Mouse (Mus musculus) liver, postnatal 0 days (tissue): ENCODE measurements around the gene Ube2l6. TPM values are rescaled to one million over a fixed set of nuclear protein-coding genes. Genes with fewer than 3 reads are reported as not detected.

Experiments used
- ATAC-seq: fragments of 200-750 bp; cut with Nextera tagmentation; 2 replicates; pipeline ENCODE4 v1.8.0; 2017; ENCODE audit warnings: mild to moderate bottlenecking, moderate library complexity
- DNase-seq: peaks from one replicate; pipeline ENCODE4 v3.0.0-alpha.2; 2016
- H3K27ac ChIP-seq: fragments of 300-500 bp; sonication (generic); 2 replicates; pipeline ENCODE4 v1.5.1; 2014; ENCODE audit warnings: antibody characterized with exemption, moderate library complexity, mild to moderate bottlenecking, low read depth
- H3K27me3 ChIP-seq: fragments of 300-500 bp; sonication (generic); 2 replicates; pipeline ENCODE4 v1.6.1; 2014; ENCODE audit warnings: low read length, control low read depth, mixed read lengths; ENCODE audit not compliant: insufficient read depth
- H3K36me3 ChIP-seq: fragments of 300-500 bp; sonication (generic); replicated peaks from 2 replicates; pipeline ENCODE4 v1.6.1; 2014; ENCODE audit warnings: mild to moderate bottlenecking, control low read depth, low read length, moderate library complexity, mixed read lengths; ENCODE audit not compliant: insufficient read depth
- H3K4me1 ChIP-seq: fragments of 300-500 bp; sonication (generic); 2 replicates; pipeline ENCODE4 v1.6.1; 2014; ENCODE audit warnings: antibody characterized with exemption, mild to moderate bottlenecking, control low read depth; ENCODE audit not compliant: insufficient read depth
- H3K4me2 ChIP-seq: fragments of 300-500 bp; sonication (generic); 2 replicates; pipeline ENCODE4 v1.6.1; 2014; ENCODE audit warnings: low read depth, mild to moderate bottlenecking, low read length, moderate library complexity, mixed read lengths
- H3K4me3 ChIP-seq: fragments of 300-500 bp; sonication (generic); 2 replicates; pipeline ENCODE4 v1.5.1; 2014; ENCODE audit warnings: low read depth, low read length
- H3K9ac ChIP-seq: fragments of 300-500 bp; sonication (generic); replicated peaks from 2 replicates; pipeline ENCODE4 v1.6.1; 2014; ENCODE audit warnings: mild to moderate bottlenecking, moderate library complexity
- H3K9me3 ChIP-seq: fragments of 300-500 bp; sonication (generic); 2 replicates; pipeline ENCODE4 v1.6.1; 2016; ENCODE audit warnings: mild to moderate bottlenecking, control low read depth, low read length, mixed read lengths
- CTCF ChIP-seq: sonication (generic); IDR thresholded peaks from 2 replicates; pipeline ENCODE4 v1.5.1; 2016; ENCODE audit warnings: antibody characterized with exemption, low read depth
- EP300 ChIP-seq: IDR thresholded peaks from 2 replicates; pipeline ENCODE4 v1.6.1; 2016; ENCODE audit warnings: antibody characterized with exemption, low read depth, mild to moderate bottlenecking
- WGBS: fragments of 180-500 bp; shearing (Covaris S2); extraction: QIAGEN DNeasy Blood & Tissue Kit; methylation state at CpG from one replicate; pipeline ENCODE4 v1.1.7; 2014; ENCODE audit not compliant: insufficient replicate concordance; 5-methylcytosine and 5-hydroxymethylcytosine counted together
- polyA plus RNA-seq: library from polyadenylated mRNA; unstranded; fragments of >200 nt; fragmentation: Nextera tagmentation; extraction: Ambion mirVana; gene quantifications from 2 replicates; pipeline ENCODE4 v1.2.1, GENCODE M21; 2015

The Ube2l6 gene
- polyA plus RNA-seq, 1 experiment from 2014 or later: 276 TPM

GRCm38 (mm10) chr2:84822552-84822951 lies 23.9 kb downstream of the Ube2l6 start, which contains the start of gene Smtnl1:
TSS of gene Smtnl1 (minus strand) at chr2:84822652.
- Histone ChIP-seq H3K4me2 (no peak within 1 kb of the TSS), H3K4me3 (no peak within 1 kb of the TSS), H3K27me3 (peaks cover 20% of the 10 kb centered on the region; the same call in 1 of the 2 replicates), H3K9me3 (no peaks in the 10 kb centered on the region), H3K27ac (no peak within 1 kb of the TSS), H3K36me3 (no peaks in the 10 kb centered on the region), H3K4me1 (peaks cover 8% of the 10 kb centered on the region), H3K9ac (no peak within 1 kb of the TSS)
- no peak for TF ChIP-seq EP300
- no peak for TF ChIP-seq CTCF
- ATAC-seq (no peak), DNase-seq (no peak)
- WGBS: 37% methylated on average over 13 of the region's 13 CpGs

GRCm38 (mm10) chr2:84823237-84823636 lies 24.6 kb downstream of the Ube2l6 start:
- H3K4me3 ChIP-seq: no peak overlapping the region
- H3K9ac ChIP-seq: no peak overlapping the region
- DNase-seq: no peak
- no peak for ATAC-seq
- no peak; the same call in 1 of the 2 replicates for TF ChIP-seq EP300
- no peak for TF ChIP-seq CTCF
- H3K36me3 ChIP-seq: no peaks in the 10 kb centered on the region
- no peak overlapping the region for H3K4me2 ChIP-seq
- peaks cover 20% of the 10 kb centered on the region; the same call in 1 of the 2 replicates for H3K27me3 ChIP-seq
- H3K9me3 ChIP-seq: no peaks in the 10 kb centered on the region
- H3K27ac ChIP-seq: no peak overlapping the region
- 26% methylated on average over 2 of the region's 2 CpGs for WGBS
- H3K4me1 ChIP-seq: peaks cover 13% of the 10 kb centered on the region

GRCm38 (mm10) chr2:84826488-84827282 lies 28.1 kb downstream of the Ube2l6 start, which contains the start of gene Timm10:
TSS of gene Timm10 (plus strand) at chr2:84826997.
- Histone ChIP-seq H3K9ac (peak within 1 kb of the TSS; percentile 81), H3K4me3 (peak within 1 kb of the TSS; percentile 83), H3K4me2 (peak within 1 kb of the TSS; percentile 93), H3K27ac (peak within 1 kb of the TSS; percentile 96), H3K27me3 (peaks cover 8% of the 10 kb centered on the region; the same call in 1 of the 2 replicates), H3K9me3 (no peaks in the 10 kb centered on the region), H3K4me1 (peaks cover 15% of the 10 kb centered on the region), H3K36me3 (peaks cover 14% of the 10 kb centered on the region)
- TF ChIP-seq CTCF (no peak), EP300 (peak; percentile 79)
- ATAC-seq: peak; percentile 82
- WGBS: 0% methylated on average over 34 of the region's 34 CpGs
- DNase-seq: peak; percentile 86

- Histone ChIP-seq H3K27ac (peak overlapping the region; percentile 96), H3K27me3 (peaks cover under 1% of the 10 kb centered on the region; the same call in 1 of the 2 replicates), H3K36me3 (peaks cover 14% of the 10 kb centered on the region), H3K9ac (peak overlapping the region; percentile 81), H3K4me1 (peaks cover 16% of the 10 kb centered on the region), H3K4me2 (peak overlapping the region; percentile 93), H3K4me3 (peak overlapping the region; percentile 83), H3K9me3 (no peaks in the 10 kb centered on the region)
- WGBS: under 1% methylated on average over 29 of the region's 29 CpGs
- DNase-seq (peak; percentile 88), ATAC-seq (peak; percentile 69)
- TF ChIP-seq CTCF (no peak), EP300 (no peak)
Measured at GRCm38 (mm10) chr2:84827283-84827920, 28.8 kb downstream of the Ube2l6 start.

GRCm38 (mm10) chr2:84831666-84832391 lies 33.2 kb downstream of the Ube2l6 start:
- Histone ChIP-seq H3K4me2 (no peak overlapping the region), H3K36me3 (peaks cover 14% of the 10 kb centered on the region), H3K27ac (peak overlapping the region; percentile 68), H3K4me3 (no peak overlapping the region), H3K27me3 (no peaks in the 10 kb centered on the region), H3K9me3 (no peaks in the 10 kb centered on the region), H3K9ac (0 out of 2 replicates have a peak overlapping the region, but pooled peaks have one; percentile 2), H3K4me1 (peaks cover 15% of the 10 kb centered on the region)
- DNase-seq: peak; percentile 86
- ATAC-seq: peak; percentile 70
- WGBS: 31% methylated on average over 10 of the region's 10 CpGs
- TF ChIP-seq CTCF: peak; percentile 97
- TF ChIP-seq EP300: 0 out of 2 replicates have a peak, but pooled peaks have one; percentile 14
